Mouse (Mus musculus) neural tube, embryonic 11.5 days (tissue): ENCODE data around the gene Tbx20. TPM values are rescaled to one million over a fixed set of nuclear protein-coding genes. Genes with fewer than 3 reads are reported as not detected.

ENCODE experiments used
- ATAC-seq: fragments of 200-750 bp; cut with Nextera tagmentation; 2 replicates; pipeline ENCODE4 v1.8.0; 2017; ENCODE audit warnings: moderate number of reproducible peaks, mild to moderate bottlenecking, moderate TSS enrichment, moderate library complexity; ENCODE audit not compliant: insufficient read depth, low FRiP score, low TSS enrichment
- DNase-seq: peaks from one replicate; pipeline ENCODE4 v3.0.0-alpha.2; 2015; ENCODE audit warnings: low spot score
- H3K27ac ChIP-seq: fragments of 300-500 bp; sonication (generic); 2 replicates; pipeline ENCODE4 v1.5.1; 2014; ENCODE audit warnings: low read depth, mild to moderate bottlenecking, low read length
- H3K27me3 ChIP-seq: fragments of 300-500 bp; sonication (generic); 2 replicates; pipeline ENCODE4 v1.6.1; 2014; ENCODE audit warnings: mild to moderate bottlenecking, low read length, mixed read lengths; ENCODE audit not compliant: control insufficient read depth, insufficient read depth
- H3K36me3 ChIP-seq: fragments of 300-500 bp; sonication (generic); 2 replicates; pipeline ENCODE4 v1.6.1; 2014; ENCODE audit warnings: mild to moderate bottlenecking, low read length, moderate library complexity, mixed read lengths; ENCODE audit not compliant: control insufficient read depth, insufficient read depth
- H3K4me1 ChIP-seq: fragments of 300-500 bp; sonication (generic); 2 replicates; pipeline ENCODE4 v1.6.1; 2014; ENCODE audit warnings: low read length, mixed read lengths; ENCODE audit not compliant: control insufficient read depth, insufficient read depth
- H3K4me2 ChIP-seq: fragments of 300-500 bp; sonication (generic); 2 replicates; pipeline ENCODE4 v1.6.1; 2014; ENCODE audit warnings: low read depth, mild to moderate bottlenecking, moderate library complexity
- H3K4me3 ChIP-seq: fragments of 300-500 bp; sonication (generic); 2 replicates; pipeline ENCODE4 v1.5.1; 2014; ENCODE audit warnings: low read depth, low read length
- H3K9ac ChIP-seq: fragments of 300-500 bp; sonication (generic); 2 replicates; pipeline ENCODE4 v1.6.1; 2014; ENCODE audit warnings: mild to moderate bottlenecking, low read length
- H3K9me3 ChIP-seq: fragments of 300-500 bp; sonication (generic); 2 replicates; pipeline ENCODE4 v1.6.1; 2016; ENCODE audit warnings: low read length; ENCODE audit not compliant: control insufficient read depth
- WGBS: fragments of 180-500 bp; shearing (Covaris S2); extraction: QIAGEN DNeasy Blood & Tissue Kit; methylation state at CpG from one replicate; pipeline ENCODE4 v1.1.7; 2014; 5-methylcytosine and 5-hydroxymethylcytosine counted together
- polyA plus RNA-seq: library from polyadenylated mRNA; unstranded; fragments of >200 nt; fragmentation: Nextera tagmentation; extraction: Ambion mirVana; gene quantifications from 2 replicates; pipeline ENCODE4 v1.2.1, GENCODE M21; 2014

Gene Tbx20
- polyA plus RNA-seq = 0.29 and 0.31 TPM in 2 replicates

- Histone ChIP-seq H3K27ac (no peak within 1 kb of the TSS), H3K27me3 (peaks cover 98% of the 10 kb centered on the region)
These were observed at the start of gene Tbx20 for GRCm38 (mm10) chr9:24774160-24774969. Tbx20 (minus strand) TSS chr9:24774303.

GRCm38 (mm10) chr9:24818511-24818910, 44.4 kb upstream of the Tbx20 start:
- H3K4me2 ChIP-seq = no peak overlapping the region
- ATAC-seq (no peak), DNase-seq (no peak)
- no peak overlapping the region for H3K4me3 ChIP-seq
- H3K27me3 ChIP-seq = no peaks in the 10 kb centered on the region
- 69% methylated on average over 3 of the region's 3 CpGs for WGBS
- no peaks in the 10 kb centered on the region for H3K9me3 ChIP-seq
- no peak overlapping the region for H3K27ac ChIP-seq
- no peaks in the 10 kb centered on the region for H3K4me1 ChIP-seq
- no peak overlapping the region for H3K9ac ChIP-seq
- no peaks in the 10 kb centered on the region for H3K36me3 ChIP-seq

More at GRCm38 (mm10) chr9:24774160-24774969, at the start of gene Tbx20:
- DNase-seq = peak; percentile 85
- H3K4me2 ChIP-seq = peak within 1 kb of the TSS; percentile 48
- no peak within 1 kb of the TSS for H3K9ac ChIP-seq
- H3K4me3 ChIP-seq = peak within 1 kb of the TSS; percentile 25
- no peaks in the 10 kb centered on the region for H3K9me3 ChIP-seq
- WGBS = under 1% methylated on average over 40 of the region's 40 CpGs
- peak; percentile 93 for ATAC-seq
- H3K4me1 ChIP-seq = peaks cover 9% of the 10 kb centered on the region
- H3K36me3 ChIP-seq = no peaks in the 10 kb centered on the region

DNA sequence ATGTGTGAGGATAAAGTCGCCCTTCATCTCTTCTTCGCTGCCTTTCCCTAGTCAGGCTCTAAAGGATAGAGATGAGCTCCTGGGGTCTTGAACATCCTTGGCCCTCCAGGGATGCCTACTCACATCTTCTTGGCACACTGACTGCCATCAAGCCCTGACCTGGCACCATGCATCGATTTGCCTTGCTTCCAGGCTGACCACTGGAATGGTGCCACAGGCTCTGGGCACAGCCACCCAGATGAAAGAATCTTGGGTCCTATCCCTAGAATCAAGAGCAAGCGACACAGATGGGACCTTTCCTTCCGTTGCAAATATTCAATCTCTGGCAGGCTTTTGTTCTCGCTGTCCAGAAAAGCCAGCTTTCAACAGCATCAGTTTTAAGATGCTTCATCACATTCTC, 38.4 kb upstream of the Tbx20 start:
- DNase-seq = no peak
- no peaks in the 10 kb centered on the region for H3K36me3 ChIP-seq
- H3K27ac ChIP-seq = no peak overlapping the region
- no peaks in the 10 kb centered on the region for H3K4me1 ChIP-seq
- H3K4me3 ChIP-seq = no peak overlapping the region
- H3K4me2 ChIP-seq = no peak overlapping the region
- H3K9ac ChIP-seq = no peak overlapping the region
- WGBS = 94% methylated on average over 6 of the region's 6 CpGs
- no peaks in the 10 kb centered on the region for H3K27me3 ChIP-seq
- no peaks in the 10 kb centered on the region for H3K9me3 ChIP-seq
- no peak for ATAC-seq

DNA sequence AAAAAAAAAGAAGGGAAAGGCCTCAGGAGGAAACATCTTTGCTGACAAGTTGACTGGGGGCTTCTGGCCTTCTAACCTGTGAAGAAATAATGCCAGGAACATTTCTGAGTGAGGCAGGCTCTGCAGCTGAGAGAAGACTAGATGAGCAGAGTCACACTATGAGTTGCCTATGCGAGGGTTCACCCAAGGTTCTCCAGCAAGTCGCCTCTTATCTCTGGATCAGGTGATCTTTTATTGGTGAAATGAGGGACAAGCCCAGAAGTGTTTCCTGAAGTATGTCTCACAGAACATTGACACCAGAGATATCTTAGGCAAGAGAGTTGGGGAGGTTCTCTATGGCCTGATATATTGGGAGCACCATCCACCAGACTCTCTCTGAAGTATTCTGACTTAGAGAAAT, 18.0 kb upstream of the Tbx20 start:
- Histone ChIP-seq H3K27me3 (no peaks in the 10 kb centered on the region), H3K4me1 (no peaks in the 10 kb centered on the region), H3K4me2 (no peak overlapping the region), H3K9me3 (no peaks in the 10 kb centered on the region), H3K27ac (no peak overlapping the region), H3K36me3 (no peaks in the 10 kb centered on the region), H3K4me3 (no peak overlapping the region), H3K9ac (no peak overlapping the region)
- DNase-seq (no peak), ATAC-seq (no peak)
- 94% methylated on average over 2 of the region's 2 CpGs for WGBS

DNA sequence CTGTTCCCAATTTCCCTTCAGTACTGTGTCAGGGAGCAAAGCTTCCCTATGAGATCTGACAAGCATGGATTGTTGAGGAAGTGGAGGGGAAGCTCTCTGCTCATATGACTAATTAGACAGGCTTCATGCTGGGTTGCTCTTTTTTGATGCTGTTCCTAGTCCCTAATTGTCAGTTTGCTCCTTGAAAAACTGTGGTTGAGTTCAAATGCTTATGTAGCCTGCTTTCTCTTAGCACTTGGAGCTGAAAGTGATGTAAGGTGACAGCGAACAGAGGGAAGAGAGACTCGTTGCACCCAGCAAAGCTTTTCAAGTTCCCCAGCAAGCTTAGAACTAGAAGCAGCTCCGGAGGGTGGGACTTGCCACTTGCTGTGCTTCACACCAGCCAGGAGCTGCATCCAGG, 15.3 kb upstream of the Tbx20 start:
- no peak overlapping the region for H3K9ac ChIP-seq
- no peak overlapping the region for H3K4me3 ChIP-seq
- no peaks in the 10 kb centered on the region for H3K4me1 ChIP-seq
- H3K4me2 ChIP-seq = no peak overlapping the region
- H3K27ac ChIP-seq = no peak overlapping the region
- ATAC-seq (no peak), DNase-seq (no peak)
- H3K36me3 ChIP-seq = no peaks in the 10 kb centered on the region
- 65% methylated on average over 3 of the region's 3 CpGs for WGBS
- H3K9me3 ChIP-seq = no peaks in the 10 kb centered on the region
- no peaks in the 10 kb centered on the region for H3K27me3 ChIP-seq

- no peak for DNase-seq
- Histone ChIP-seq H3K9me3 (no peaks in the 10 kb centered on the region), H3K4me3 (no peak overlapping the region), H3K4me2 (no peak overlapping the region), H3K36me3 (no peaks in the 10 kb centered on the region), H3K27ac (no peak overlapping the region), H3K4me1 (no peaks in the 10 kb centered on the region), H3K27me3 (peaks cover 55% of the 10 kb centered on the region), H3K9ac (no peak overlapping the region)
- 20% methylated on average over 3 of the region's 3 CpGs for whole genome bisulfite sequencing
- no peak for ATAC-seq
These were observed 8.2 kb upstream of the Tbx20 start for GRCm38 (mm10) chr9:24782338-24782737.

DNA sequence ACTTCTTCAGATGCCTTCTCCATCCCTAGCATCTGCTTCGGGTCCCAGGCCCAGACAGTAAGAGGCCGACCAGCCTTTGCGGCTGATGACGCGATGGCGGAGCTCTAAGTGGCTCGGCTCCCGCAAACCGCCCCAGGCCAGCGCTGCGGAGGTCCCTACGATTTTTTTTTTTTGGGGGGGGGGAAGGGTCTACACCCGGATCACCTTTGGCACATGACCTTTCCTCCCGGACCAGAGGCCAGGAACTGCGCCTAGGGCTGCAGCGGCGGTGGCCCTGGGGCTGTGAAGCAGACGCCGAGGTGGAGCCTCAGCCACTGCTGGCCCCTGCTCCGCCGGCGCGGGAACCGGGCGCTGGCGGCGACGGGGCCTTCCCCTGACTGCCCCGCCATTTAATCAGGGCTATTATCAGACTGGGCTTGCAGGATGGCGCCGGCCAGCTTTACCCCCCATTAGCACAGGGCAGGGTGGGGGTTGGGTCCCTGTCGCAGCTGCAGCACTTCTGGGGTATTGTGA, 6.9 kb upstream of the Tbx20 start:
- H3K4me3 ChIP-seq = peak overlapping the region; percentile 34
- H3K9me3 ChIP-seq = no peaks in the 10 kb centered on the region
- no peak overlapping the region for H3K9ac ChIP-seq
- H3K27me3 ChIP-seq = peaks cover 69% of the 10 kb centered on the region
- DNase-seq (peak; percentile 65), ATAC-seq (peak; percentile 78)
- H3K27ac ChIP-seq = no peak overlapping the region
- H3K4me2 ChIP-seq = peak overlapping the region; percentile 52
- H3K36me3 ChIP-seq = no peaks in the 10 kb centered on the region
- under 1% methylated on average over 31 of the region's 32 CpGs for WGBS
- H3K4me1 ChIP-seq = no peaks in the 10 kb centered on the region; the same call in 1 of the 2 replicates

GRCm38 (mm10) chr9:24780391-24780928, 6.4 kb upstream of the Tbx20 start:
- Histone ChIP-seq H3K27ac (no peak overlapping the region), H3K9me3 (no peaks in the 10 kb centered on the region), H3K36me3 (no peaks in the 10 kb centered on the region), H3K4me2 (peak overlapping the region; percentile 52), H3K27me3 (peaks cover 73% of the 10 kb centered on the region), H3K4me1 (no peaks in the 10 kb centered on the region; the same call in 1 of the 2 replicates), H3K4me3 (peak overlapping the region; percentile 34), H3K9ac (no peak overlapping the region)
- ATAC-seq (peak; percentile 43), DNase-seq (peak; percentile 31)
- under 1% methylated on average over 18 of the region's 22 CpGs for WGBS
